Mouse (Mus musculus) gastrocnemius, adult 8-10 months (tissue): ENCODE measurements around the gene Kcnj11. TPM values are rescaled to one million over a fixed set of nuclear protein-coding genes. Genes with fewer than 3 reads are reported as not detected.

ENCODE experiments used
- DNase-seq, 2 experiments: peaks; one replicate each; pipeline ENCODE4 v3.0.0; 2022; ENCODE audit warnings: low spot score in 2 of 2
- total RNA-seq, 4 experiments: library from RNA; stranded (reverse); gene quantifications; 2 replicates each; pipeline ENCODE4 v1.2.4; 2022

Gene Kcnj11
- total RNA-seq, 4 experiments from 2014 or later: 128 to 144 (median 135) TPM

DNA sequence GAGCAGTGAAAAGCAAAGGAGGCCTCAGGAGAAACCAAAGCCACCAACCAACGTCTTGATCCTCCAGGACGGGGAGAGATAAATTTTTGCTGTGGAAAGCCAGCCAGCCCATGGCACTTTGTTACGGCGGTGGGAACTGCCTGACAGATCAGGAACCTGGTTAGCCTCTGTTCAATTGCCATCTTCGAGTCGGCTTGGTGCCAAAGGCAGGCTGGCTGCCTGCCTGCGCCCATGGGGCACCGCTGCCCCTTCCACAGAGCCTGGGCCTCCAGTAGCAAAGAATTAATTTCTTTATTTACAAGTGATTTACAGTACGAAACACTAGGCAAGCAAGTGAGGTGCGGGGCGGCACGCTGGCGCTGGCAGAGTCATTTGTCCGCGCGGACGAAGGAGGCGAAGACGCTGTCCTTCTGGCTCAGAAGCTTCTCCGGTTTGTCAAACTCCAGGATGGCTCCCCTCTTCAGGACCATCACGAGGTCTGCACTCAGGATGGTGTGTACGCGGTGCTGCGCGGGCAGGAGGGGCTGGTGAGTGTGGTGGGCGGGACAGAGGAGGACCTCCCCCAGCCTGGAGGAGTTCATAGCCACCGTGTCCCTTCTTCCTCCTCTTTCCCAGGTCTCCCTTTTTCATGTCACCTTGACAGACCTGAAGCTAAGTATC is 3.8 kb upstream of the Kcnj11 start:
- no peak for DNase-seq

GRCm38 (mm10) chr7:46103771-46104170 is 3.2 kb upstream of the Kcnj11 start:
- no peak for DNase-seq

DNA sequence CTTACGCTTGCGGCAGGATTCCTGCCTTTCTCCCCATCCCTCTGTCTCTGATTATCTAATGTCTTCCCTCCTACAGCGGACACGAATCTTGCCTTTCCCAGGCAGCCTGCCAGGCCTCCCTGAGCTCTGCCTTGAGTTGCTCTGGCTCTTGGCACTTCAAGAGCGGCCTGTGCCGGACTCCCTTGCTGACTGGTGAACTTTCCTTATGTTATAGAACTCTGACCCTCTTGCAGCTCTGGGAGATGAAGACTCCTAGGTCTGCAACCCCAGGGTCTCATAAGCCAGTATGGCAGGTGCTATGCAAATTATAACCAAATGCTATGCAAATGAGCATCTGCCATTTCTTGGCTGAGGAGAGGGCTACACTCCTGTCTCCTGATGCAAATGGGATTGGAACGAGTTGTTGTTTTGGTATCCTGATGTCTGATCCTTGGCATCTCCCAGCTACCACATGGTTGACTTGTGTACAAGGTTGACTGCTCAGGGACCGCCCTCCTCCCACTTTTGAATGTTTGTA is 2.6 kb upstream of the Kcnj11 start:
- DNase-seq: peak in 1 of 2 experiments; percentile 52

GRCm38 (mm10) chr7:46099682-46100081 is 882 bp downstream of the Kcnj11 start:
- peak in 1 of 2 experiments; percentile 40 for DNase-seq

DNA sequence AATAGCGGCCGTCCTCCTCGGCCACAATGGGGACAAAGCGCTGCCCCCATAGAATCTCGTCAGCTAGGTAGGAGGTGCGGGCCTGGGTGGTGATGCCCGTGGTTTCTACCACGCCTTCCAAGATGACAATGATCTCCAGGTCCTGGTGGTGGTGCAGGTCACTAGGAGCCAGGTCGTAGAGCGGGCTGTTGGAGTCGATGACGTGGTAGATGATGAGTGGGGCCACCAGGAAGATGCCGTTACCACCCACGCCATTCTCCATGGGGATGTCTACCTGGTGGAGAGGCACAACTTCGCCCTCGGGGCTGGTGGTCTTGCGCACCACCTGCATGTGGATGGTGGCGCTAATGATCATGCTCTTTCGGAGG is 1.7 kb downstream of the Kcnj11 start:
- no peak for DNase-seq

DNA sequence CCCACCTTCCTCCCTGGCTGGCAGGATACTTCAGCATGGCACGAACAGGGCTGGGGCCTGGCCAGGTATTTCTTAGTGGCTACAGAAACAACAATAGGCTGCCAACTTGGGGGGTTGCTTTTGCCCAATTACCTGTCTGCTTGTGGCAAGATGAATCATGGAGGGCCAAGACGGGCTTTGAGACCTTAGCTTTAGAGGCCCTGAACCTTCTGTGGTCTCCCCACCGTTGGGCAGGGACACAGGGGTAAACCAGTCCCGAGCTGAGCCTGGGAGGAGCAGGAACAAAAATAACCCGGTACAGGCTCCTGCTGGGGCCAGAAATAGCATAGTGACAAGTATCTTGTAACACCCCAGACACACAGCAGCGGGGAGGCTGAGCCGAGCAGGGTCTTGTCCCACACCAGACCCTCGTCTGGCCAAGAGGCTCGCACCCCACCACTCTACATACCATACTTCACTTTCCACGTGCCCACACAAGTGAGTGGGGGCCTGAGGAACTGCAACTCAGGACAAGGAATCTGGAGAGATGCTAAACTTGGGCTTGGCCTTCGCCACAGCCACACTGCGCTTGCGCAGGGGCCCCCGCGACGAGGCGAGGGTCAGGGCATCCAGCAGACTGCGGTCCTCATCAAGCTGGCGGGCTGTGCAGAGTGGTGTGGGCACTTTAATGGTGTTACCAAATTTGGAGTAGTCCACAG is 2.2 kb downstream of the Kcnj11 start:
- peak; percentile 56 to 70 for DNase-seq

DNA sequence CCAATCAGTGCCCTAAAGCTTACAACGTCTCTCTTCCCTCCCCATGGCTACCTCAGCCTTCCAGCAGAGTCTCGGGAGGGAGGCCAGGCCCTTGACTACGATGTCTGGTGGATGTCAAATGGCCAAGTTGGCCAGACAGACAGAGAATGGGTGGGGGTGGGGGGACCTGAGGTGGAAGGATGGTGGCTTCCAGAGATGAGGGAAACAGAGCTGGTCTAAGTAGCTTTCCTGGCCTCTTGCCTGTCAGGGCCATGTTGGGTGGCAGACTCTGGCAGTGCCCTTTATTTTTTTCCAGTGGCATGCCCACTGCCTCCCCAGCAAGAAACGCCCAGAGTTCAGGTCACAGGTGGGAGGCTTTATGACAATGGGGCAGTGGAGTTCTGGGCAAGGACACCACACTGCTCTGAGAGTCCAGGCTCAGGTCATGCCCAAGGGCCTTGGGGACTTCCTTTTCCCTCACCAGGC is 3.2 kb downstream of the Kcnj11 start:
- peak in 1 of 2 experiments; percentile 62 for DNase-seq

GRCm38 (mm10) chr7:46096136-46096535 is 4.4 kb downstream of the Kcnj11 start:
- peak in 1 of 2 experiments; percentile 42 for DNase-seq

GRCm38 (mm10) chr7:46092803-46093202 is 7.8 kb downstream of the Kcnj11 start:
- no peak for DNase-seq

DNA sequence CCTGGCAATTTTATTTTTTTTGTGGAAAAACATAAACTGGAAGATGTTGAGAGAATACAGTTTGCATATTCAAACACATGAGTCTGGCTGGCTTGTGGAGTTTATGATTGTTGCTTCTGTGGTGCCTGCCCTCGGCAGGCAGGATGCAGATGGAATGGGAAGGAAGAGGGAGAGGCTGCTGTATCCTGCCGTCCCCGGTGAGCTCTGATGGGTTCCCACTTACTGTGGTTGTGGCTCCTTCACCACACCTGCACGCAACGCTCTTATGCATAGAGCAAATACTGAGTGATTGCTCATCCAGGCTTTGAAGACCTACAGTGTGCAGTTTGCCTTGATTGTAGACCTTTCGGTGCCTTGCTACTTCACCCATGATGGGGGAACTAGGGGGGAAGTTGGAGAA is 12.3 kb downstream of the Kcnj11 start:
- no peak for DNase-seq

GRCm38 (mm10) chr7:46086378-46086777 is 14.2 kb downstream of the Kcnj11 start:
- no peak for DNase-seq

GRCm38 (mm10) chr7:46084839-46085513 is 15.6 kb downstream of the Kcnj11 start:
- DNase-seq: no peak

DNA sequence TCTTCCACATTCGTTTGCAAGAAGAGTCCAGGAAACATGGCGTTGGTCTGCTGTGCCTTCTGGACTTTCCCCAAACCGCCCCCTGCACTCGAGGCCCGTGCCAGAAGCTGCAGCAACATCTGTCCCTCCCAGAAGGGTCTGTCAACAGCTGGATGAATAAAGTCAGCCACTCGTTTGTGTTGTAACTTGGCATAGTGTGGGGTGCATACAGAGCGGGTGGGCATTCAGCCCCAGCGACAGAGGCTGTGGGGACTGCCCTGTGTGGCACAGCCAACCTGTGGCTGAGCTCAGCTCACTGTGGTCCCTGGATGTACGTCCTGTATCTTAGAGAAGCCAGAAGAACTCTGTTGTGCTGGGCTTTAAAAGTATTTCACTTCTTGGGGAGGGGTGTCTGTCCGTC is 16.5 kb downstream of the Kcnj11 start:
- DNase-seq: no peak

DNA sequence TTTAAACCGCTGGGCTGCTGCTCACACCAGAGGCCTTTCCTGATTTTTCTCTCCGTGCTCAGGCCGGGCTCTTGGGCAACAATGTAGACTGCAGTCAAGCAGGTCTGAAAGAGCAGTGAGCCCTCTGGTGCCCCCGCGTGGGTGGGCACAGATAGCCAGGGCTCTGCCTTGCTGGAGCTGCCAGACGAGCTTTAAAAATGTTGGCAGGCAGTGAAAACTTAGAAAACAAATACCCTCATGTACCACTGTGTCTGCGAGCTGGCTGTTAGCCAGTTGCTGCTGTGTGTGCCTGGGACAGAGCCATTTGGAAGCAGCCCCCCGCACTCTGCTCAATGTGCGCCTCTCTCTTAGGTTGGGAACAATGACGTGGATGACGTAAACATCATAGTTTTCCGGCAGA is 22.9 kb downstream of the Kcnj11 start:
- DNase-seq: no peak

DNA sequence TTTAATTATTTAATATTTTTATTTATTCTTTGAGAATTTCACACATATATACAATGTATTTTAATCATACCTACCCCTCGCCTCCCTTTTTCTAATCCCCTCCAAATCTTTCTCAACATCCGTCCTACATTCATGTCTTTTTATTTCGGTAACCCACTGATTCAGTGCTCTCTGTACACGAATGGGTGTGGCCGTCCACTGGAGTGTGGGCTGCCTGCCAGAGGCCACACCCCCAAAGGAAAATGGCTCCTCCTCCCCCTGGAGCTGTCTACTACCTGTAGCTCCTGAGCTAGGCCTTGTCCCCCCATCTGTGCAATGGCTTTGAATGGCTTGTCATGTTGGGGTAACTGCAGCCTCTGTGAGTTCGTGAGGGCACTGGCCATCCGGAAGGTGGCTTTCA is 23.7 kb downstream of the Kcnj11 start:
- no peak for DNase-seq

- peak in 1 of 2 experiments; percentile 23 for DNase-seq
Measured at GRCm38 (mm10) chr7:46068831-46069230, 31.7 kb downstream of the Kcnj11 start.

- DNase-seq: no peak
Measured at GRCm38 (mm10) chr7:46063296-46063695, 37.3 kb downstream of the Kcnj11 start.

DNA sequence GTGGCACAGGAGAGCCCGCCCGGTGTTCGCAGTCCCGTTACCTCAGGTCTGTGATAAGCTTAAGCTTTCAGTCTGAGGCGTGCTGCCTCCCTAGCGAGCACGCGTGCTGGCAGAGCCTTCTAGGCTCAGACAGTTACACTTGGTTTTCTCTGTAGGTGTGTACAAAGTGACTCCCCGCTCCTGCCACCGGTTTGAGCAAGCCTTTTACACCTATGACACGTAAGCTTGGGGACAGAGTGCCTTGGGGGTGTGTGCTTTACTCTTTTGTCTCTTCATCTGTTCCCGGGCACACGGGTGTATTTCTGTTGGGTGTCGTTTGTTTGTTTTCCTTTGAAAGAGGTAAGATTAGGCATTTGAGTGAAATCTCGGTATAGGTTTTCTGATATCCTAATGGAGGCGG is 39.0 kb downstream of the Kcnj11 start:
- no peak for DNase-seq

DNA sequence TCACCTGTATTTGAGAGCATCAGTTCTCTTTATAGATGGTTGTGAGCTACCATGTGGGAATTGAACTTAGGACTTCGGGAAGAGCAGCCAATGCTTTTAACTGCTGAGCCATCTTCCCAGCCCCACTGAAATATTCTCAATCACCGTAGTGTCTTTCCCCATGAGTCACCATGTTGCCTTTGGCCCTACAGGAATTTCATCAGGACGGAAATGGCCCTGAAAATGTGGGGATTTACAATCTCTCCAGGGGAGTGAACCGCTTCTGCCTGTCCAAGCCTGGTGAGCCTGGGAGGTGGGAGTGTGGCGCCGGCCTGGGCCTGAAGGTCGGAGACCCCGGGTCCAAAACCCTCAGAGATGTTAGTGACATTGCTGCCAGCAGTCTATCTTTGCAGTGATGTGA is 39.9 kb downstream of the Kcnj11 start:
- no peak for DNase-seq

DNA sequence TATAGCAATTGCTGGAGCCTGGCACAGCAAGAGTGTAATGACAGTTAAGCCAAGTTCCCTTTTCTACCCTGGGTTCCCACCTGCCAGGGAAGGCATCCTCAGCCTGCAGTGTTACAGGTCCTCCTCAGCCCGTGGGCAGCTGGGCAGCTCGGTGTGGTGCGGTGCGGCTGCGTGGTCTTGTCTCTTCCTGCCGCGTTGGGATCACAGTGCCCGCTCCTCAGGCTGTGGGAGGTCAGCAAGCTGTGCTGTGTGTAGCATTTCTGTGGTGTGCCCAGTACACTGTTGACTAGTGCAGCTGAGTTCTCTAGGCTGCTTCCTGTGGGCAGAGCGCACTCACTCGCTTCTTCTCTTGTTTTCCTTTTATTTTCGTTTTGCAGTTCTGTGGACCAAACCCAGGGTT is 41.7 kb downstream of the Kcnj11 start:
- no peak for DNase-seq

GRCm38 (mm10) chr7:46053566-46053965 is 47.0 kb downstream of the Kcnj11 start:
- DNase-seq: no peak

- DNase-seq: no peak
Measured at GRCm38 (mm10) chr7:46052161-46052821, 48.3 kb downstream of the Kcnj11 start.
